Mouse (Mus musculus): ENCODE measurements around the gene Ctnna2. TPM values are rescaled to one million over a fixed set of nuclear protein-coding genes. Genes with fewer than 3 reads are reported as not detected.

The Ctnna2 gene
- total RNA-seq, 2 experiments from 2014 or later, result not detected

- DNase-seq, result no peak
Observed at GRCm38 (mm10) chr6:77817116-77817515, 162.4 kb downstream of the Ctnna2 start.

- no peak for DNase-seq
Observed at GRCm38 (mm10) chr6:77811041-77811440, 168.5 kb downstream of the Ctnna2 start.

- DNase-seq, result no peak
Observed at GRCm38 (mm10) chr6:77802604-77803003, 176.9 kb downstream of the Ctnna2 start.

- no peak for DNase-seq
Observed at GRCm38 (mm10) chr6:77783342-77783741, 196.2 kb downstream of the Ctnna2 start.

- no peak for DNase-seq
Observed at GRCm38 (mm10) chr6:77768357-77769103, 211.0 kb downstream of the Ctnna2 start.

- no peak for DNase-seq
Observed at GRCm38 (mm10) chr6:77758164-77758563, 221.3 kb downstream of the Ctnna2 start.

GRCm38 (mm10) chr6:77745426-77745825 is 234.1 kb downstream of the Ctnna2 start:
- DNase-seq, result no peak

- no peak for DNase-seq
Observed at GRCm38 (mm10) chr6:77743651-77744050, 235.8 kb downstream of the Ctnna2 start.

- DNase-seq, result no peak
Observed at GRCm38 (mm10) chr6:77742988-77743387, 236.5 kb downstream of the Ctnna2 start.

GRCm38 (mm10) chr6:77738640-77739039 is 240.9 kb downstream of the Ctnna2 start:
- no peak for DNase-seq

GRCm38 (mm10) chr6:77724952-77725299 is 254.6 kb downstream of the Ctnna2 start:
- no peak for DNase-seq

- DNase-seq, result no peak
Observed at GRCm38 (mm10) chr6:77724042-77724951, 255.2 kb downstream of the Ctnna2 start.

- DNase-seq, result no peak
Observed at GRCm38 (mm10) chr6:77694093-77694492, 285.4 kb downstream of the Ctnna2 start.

- DNase-seq, result no peak
Observed at GRCm38 (mm10) chr6:77687173-77687572, 292.3 kb downstream of the Ctnna2 start.

GRCm38 (mm10) chr6:77650127-77650526 is 329.4 kb downstream of the Ctnna2 start:
- peak in 1 of 2 experiments; percentile 26 for DNase-seq

- DNase-seq, result no peak
Observed at GRCm38 (mm10) chr6:77644591-77644990, 334.9 kb downstream of the Ctnna2 start.

- DNase-seq, result no peak
Observed at GRCm38 (mm10) chr6:77638784-77639183, 340.7 kb downstream of the Ctnna2 start.

GRCm38 (mm10) chr6:77633997-77634396 is 345.5 kb downstream of the Ctnna2 start:
- DNase-seq, result peak in 1 of 2 experiments; percentile 33

- DNase-seq, result no peak
Observed at GRCm38 (mm10) chr6:77628573-77629192, 350.8 kb downstream of the Ctnna2 start.

- no peak for DNase-seq
Observed at GRCm38 (mm10) chr6:77604642-77605392, 374.7 kb downstream of the Ctnna2 start.

GRCm38 (mm10) chr6:77603914-77604313 is 375.6 kb downstream of the Ctnna2 start:
- DNase-seq, result no peak

GRCm38 (mm10) chr6:77599244-77599643 is 380.3 kb downstream of the Ctnna2 start:
- no peak for DNase-seq

All from heart, adult 18-20 months (tissue).